Mouse (Mus musculus) midbrain, embryonic 11.5 days (tissue): Measurements from ENCODE around the gene Alk. TPM values are rescaled to one million over a fixed set of nuclear protein-coding genes. Genes with fewer than 3 reads are reported as not detected.

Source experiments
- ATAC-seq: fragments of 200-750 bp; cut with Nextera tagmentation; 2 replicates; pipeline ENCODE4 v1.8.0; 2017; ENCODE audit warnings: moderate TSS enrichment, moderate library complexity; ENCODE audit not compliant: low FRiP score
- DNase-seq: peaks from one replicate; pipeline ENCODE4 v3.0.0; 2015; ENCODE audit warnings: low spot score; ENCODE audit errors: missing footprints
- H3K27ac ChIP-seq: fragments of 300-500 bp; sonication (generic); 2 replicates; pipeline ENCODE4 v1.5.1; 2014; ENCODE audit warnings: low read depth, low read length
- H3K27me3 ChIP-seq: fragments of 300-500 bp; sonication (generic); 2 replicates; pipeline ENCODE4 v1.6.1; 2014; ENCODE audit warnings: mild to moderate bottlenecking, low read length, moderate library complexity, mixed read lengths; ENCODE audit not compliant: control insufficient read depth, insufficient read depth
- H3K36me3 ChIP-seq: fragments of 300-500 bp; sonication (generic); 2 replicates; pipeline ENCODE4 v1.6.1; 2014; ENCODE audit warnings: mild to moderate bottlenecking, low read length, moderate library complexity, mixed read lengths; ENCODE audit not compliant: control insufficient read depth, insufficient read depth
- H3K4me1 ChIP-seq: fragments of 300-500 bp; sonication (generic); 2 replicates; pipeline ENCODE4 v1.6.1; 2014; ENCODE audit warnings: low read length; ENCODE audit not compliant: control insufficient read depth, insufficient read depth
- H3K4me2 ChIP-seq: fragments of 300-500 bp; sonication (generic); 2 replicates; pipeline ENCODE4 v1.6.1; 2014; ENCODE audit warnings: mild to moderate bottlenecking, moderate library complexity
- H3K4me3 ChIP-seq: fragments of 300-500 bp; sonication (generic); 2 replicates; pipeline ENCODE4 v1.5.1; 2014; ENCODE audit warnings: low read depth, low read length
- H3K9ac ChIP-seq: fragments of 300-500 bp; sonication (generic); 2 replicates; pipeline ENCODE4 v1.6.1; 2014; ENCODE audit warnings: low read length
- H3K9me3 ChIP-seq: fragments of 300-500 bp; sonication (generic); 2 replicates; pipeline ENCODE4 v1.6.1; 2016; ENCODE audit warnings: low read length; ENCODE audit not compliant: control insufficient read depth
- WGBS: fragments of 180-500 bp; shearing (Covaris S2); extraction: QIAGEN DNeasy Blood & Tissue Kit; methylation state at CpG from one replicate; pipeline ENCODE4 v1.1.7; 2014; 5-methylcytosine and 5-hydroxymethylcytosine counted together
- polyA plus RNA-seq: library from polyadenylated mRNA; unstranded; fragments of >200 nt; fragmentation: Nextera tagmentation; extraction: Ambion mirVana; gene quantifications from 2 replicates; pipeline ENCODE4 v1.2.1, GENCODE M21; 2014

The Alk gene
- polyA plus RNA-seq, 1 experiment from 2014 or later = 0.18 TPM

DNA sequence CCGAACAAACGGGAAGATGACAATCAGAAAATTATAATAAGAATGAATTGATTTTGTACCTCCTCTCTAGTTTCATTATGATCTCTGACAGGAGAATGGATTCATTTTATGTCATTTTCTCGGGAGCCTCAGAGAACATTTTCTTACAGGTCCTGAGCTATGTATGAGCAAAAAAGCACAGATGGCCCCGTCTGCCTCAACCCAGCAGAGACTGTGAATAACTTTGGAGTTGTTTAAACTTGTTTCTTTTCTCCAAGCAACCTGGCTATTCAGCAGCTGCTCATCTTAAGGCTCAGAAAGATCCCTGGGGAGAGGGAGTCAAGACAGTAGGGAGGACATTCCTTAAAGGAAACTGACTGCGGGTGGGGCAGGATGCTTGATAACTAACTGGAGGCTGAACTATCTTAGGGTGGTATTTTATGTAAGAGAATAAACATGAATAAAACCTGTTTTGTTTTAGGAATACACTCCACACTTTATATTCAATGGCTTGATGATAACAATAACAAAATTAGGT, 126.5 kb downstream of the Alk start:
- no peak for ATAC-seq
- H3K4me2 ChIP-seq = no peak overlapping the region
- WGBS = 62% methylated on average over 5 of the region's 5 CpGs
- H3K9ac ChIP-seq = no peak overlapping the region
- H3K27me3 ChIP-seq = no peaks in the 10 kb centered on the region
- no peak overlapping the region for H3K4me3 ChIP-seq
- no peaks in the 10 kb centered on the region for H3K4me1 ChIP-seq
- H3K27ac ChIP-seq = no peak overlapping the region
- no peaks in the 10 kb centered on the region for H3K36me3 ChIP-seq
- H3K9me3 ChIP-seq = no peaks in the 10 kb centered on the region
- no peak for DNase-seq

DNA sequence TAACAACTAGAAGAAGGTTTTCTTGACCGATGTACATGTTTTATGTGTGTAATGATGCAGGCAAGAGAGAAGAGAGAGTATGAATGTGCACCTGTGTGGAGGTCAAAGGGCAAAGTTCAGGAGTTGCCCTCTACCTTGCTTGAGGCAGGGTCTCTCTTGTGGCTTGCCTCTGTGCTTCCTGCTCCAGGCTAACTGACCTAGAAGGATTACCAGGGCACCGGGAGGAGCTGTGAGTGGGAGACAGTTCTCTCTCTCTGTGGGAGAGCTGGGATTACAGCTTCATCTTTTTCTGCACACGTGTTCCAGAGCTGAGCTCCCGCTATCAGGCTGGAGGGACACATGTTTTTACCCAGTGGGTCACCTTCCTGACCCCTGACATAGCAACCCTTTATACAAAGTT, 127.5 kb downstream of the Alk start:
- Histone ChIP-seq H3K9ac (no peak overlapping the region), H3K4me1 (no peaks in the 10 kb centered on the region), H3K4me2 (no peak overlapping the region), H3K36me3 (no peaks in the 10 kb centered on the region), H3K9me3 (no peaks in the 10 kb centered on the region), H3K27me3 (no peaks in the 10 kb centered on the region), H3K4me3 (no peak overlapping the region), H3K27ac (no peak overlapping the region)
- WGBS = 39% methylated on average over 4 of the region's 4 CpGs
- DNase-seq = no peak
- no peak for ATAC-seq

GRCm38 (mm10) chr17:72474166-72474565, 130.3 kb downstream of the Alk start:
- WGBS = 67% methylated on average over 5 of the region's 5 CpGs
- Histone ChIP-seq H3K27ac (no peak overlapping the region), H3K9ac (no peak overlapping the region), H3K4me1 (no peaks in the 10 kb centered on the region), H3K27me3 (no peaks in the 10 kb centered on the region), H3K4me3 (no peak overlapping the region), H3K9me3 (no peaks in the 10 kb centered on the region), H3K36me3 (no peaks in the 10 kb centered on the region), H3K4me2 (no peak overlapping the region)
- ATAC-seq = peak; percentile 67
- no peak for DNase-seq

DNA sequence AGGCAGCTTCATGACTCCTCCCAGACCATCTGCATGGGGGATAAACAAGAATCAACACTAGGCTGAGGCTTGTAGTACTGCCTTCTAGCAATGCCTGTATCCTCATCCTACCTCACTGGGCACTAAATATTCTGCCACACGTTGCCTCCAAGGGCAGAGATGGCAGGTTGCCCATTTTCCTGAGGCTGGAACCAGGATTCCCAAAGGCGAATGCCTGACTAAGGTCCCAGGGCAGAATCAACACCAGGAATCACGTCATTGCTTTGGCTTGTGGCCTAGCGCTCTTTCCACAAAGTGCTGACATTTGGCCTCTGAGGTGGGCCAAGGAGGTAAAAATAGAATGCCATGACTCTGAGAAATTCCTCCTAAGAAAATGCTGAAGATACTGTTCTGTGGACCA, 155.9 kb downstream of the Alk start:
- no peaks in the 10 kb centered on the region for H3K4me1 ChIP-seq

DNA sequence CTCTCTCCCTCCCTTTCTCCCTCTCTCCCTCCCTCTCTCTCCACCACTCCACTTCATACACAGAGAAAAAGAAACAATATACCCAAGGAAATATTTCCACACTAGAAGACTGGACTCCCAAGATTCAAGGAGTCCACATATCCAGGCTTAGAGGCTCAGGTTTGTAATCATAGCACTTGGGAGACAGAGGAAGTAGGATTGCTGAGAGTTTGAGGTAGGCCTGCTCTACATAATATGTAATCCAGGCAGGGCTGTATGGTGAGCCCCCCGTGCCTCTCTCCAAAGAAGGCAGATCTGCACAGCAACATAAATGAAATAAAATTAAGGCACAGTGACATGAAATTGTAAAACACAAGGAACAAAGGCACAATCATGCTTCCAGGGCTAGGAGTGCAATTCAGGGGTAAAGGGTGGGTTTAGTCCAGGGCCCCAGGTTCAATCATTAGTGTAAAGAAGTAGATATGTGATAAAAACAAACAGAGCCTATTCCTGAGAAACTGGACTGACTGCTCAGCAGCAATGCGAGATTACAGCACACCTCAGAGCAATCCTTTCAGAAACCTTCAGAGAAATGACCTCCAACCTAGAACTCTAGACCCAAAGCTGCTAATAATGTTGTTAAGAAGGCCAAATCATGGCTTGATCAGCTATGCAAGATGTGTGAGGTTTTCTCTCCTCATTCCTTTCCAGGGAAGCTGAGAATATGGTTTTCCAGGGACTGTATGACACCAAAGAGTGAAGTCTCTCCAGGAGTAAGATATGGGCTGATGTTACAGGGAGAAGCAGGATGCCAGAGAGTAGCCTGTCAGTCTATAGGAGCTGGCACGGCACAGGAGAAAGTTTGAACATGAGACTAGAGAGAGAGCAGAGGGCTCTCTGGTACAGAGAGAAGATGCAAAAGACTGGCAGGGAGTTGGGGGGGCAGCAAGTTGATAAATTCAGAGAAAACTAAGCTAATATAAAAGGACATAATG, 158.9 kb downstream of the Alk start:
- H3K36me3 ChIP-seq = no peaks in the 10 kb centered on the region
- no peak overlapping the region for H3K27ac ChIP-seq
- H3K9me3 ChIP-seq = no peaks in the 10 kb centered on the region
- no peaks in the 10 kb centered on the region for H3K4me1 ChIP-seq
- H3K4me3 ChIP-seq = no peak overlapping the region
- no peaks in the 10 kb centered on the region for H3K27me3 ChIP-seq
- no peak overlapping the region for H3K4me2 ChIP-seq
- 76% methylated on average over 3 of the region's 3 CpGs for WGBS
- no peak overlapping the region for H3K9ac ChIP-seq
- ATAC-seq (no peak), DNase-seq (no peak)

More for the DNA sequence above, 155.9 kb downstream of the Alk start:
- 86% methylated on average over 4 of the region's 4 CpGs for WGBS
- Histone ChIP-seq H3K9ac (no peak overlapping the region), H3K27ac (no peak overlapping the region), H3K4me3 (no peak overlapping the region), H3K9me3 (no peaks in the 10 kb centered on the region), H3K27me3 (no peaks in the 10 kb centered on the region), H3K36me3 (no peaks in the 10 kb centered on the region), H3K4me2 (no peak overlapping the region)
- ATAC-seq = no peak
- no peak for DNase-seq

DNA sequence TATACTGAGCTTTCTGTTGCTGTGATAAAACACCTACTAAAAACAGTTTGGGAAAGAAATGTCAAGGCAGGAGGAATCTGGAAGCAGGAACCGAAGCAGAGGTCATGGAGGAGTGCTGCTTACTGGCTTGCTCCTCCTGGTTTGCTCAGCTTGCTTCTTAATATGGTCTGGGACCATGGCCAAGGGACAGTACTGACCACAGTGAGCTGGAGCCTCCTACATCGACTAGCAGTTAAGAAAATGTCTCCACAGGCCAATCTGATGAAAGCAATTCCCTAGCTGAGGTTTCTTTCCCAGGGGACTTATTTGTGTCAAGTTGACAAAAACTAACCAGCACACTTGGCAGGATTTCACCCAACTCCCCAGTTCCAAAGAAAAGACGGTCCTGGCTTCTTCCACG, 187.0 kb downstream of the Alk start:
- DNase-seq (no peak), ATAC-seq (no peak)
- no peak overlapping the region for H3K9ac ChIP-seq
- no peaks in the 10 kb centered on the region for H3K27me3 ChIP-seq
- no peaks in the 10 kb centered on the region for H3K4me1 ChIP-seq
- H3K36me3 ChIP-seq = no peaks in the 10 kb centered on the region
- no peak overlapping the region for H3K4me3 ChIP-seq
- 89% methylated on average over 4 of the region's 4 CpGs for WGBS
- H3K4me2 ChIP-seq = no peak overlapping the region
- H3K27ac ChIP-seq = no peak overlapping the region
- H3K9me3 ChIP-seq = no peaks in the 10 kb centered on the region

DNA sequence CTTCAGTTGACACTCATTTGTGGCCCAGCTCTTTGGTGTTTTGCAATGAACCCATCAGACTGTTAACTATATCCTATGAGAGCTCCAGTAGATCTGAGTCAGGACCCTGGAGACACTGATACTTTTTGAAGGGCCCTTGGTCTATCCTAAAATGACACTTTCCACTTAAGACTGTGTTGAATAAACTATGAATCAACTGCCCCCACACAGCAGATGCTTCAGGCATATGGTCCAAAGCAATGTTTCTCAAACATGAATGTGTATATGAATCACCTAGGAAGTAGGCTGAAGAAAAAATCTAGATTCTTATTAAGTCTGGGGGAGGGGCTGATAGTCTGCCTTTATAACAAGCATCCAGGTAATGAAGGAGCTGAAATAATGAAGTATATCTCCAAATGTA, 189.8 kb downstream of the Alk start:
- H3K9ac ChIP-seq = no peak overlapping the region
- H3K4me2 ChIP-seq = no peak overlapping the region
- ATAC-seq = no peak
- no peaks in the 10 kb centered on the region for H3K36me3 ChIP-seq
- no peaks in the 10 kb centered on the region for H3K4me1 ChIP-seq
- no peak overlapping the region for H3K27ac ChIP-seq
- H3K27me3 ChIP-seq = no peaks in the 10 kb centered on the region
- DNase-seq = no peak
- no peak overlapping the region for H3K4me3 ChIP-seq
- H3K9me3 ChIP-seq = no peaks in the 10 kb centered on the region

GRCm38 (mm10) chr17:72404813-72405212, 199.6 kb downstream of the Alk start:
- no peak for DNase-seq
- no peak for ATAC-seq
- 78% methylated on average over 2 of the region's 2 CpGs for WGBS

DNA sequence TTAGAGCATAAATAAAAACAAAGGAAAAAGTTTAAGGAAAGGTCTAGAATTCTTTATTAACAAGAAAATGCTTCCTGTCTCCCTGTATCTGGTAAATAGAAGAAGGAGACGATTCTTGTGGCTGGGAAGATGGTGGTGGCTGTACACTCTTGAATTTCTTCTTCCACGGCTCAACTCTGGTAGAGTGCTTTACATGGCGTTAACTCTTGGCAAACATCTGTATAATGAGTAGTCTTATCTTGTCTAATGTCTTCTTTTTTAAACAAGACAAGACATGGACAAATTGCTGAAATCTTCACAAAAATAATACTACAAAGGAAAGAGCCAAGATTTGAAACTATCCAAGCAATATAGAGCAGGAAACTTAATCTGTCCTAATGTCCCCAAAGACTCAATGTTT, 202.6 kb downstream of the Alk start:
- Histone ChIP-seq H3K36me3 (no peaks in the 10 kb centered on the region), H3K9ac (no peak overlapping the region), H3K9me3 (no peaks in the 10 kb centered on the region), H3K27ac (no peak overlapping the region), H3K4me1 (no peaks in the 10 kb centered on the region), H3K27me3 (no peaks in the 10 kb centered on the region), H3K4me2 (no peak overlapping the region), H3K4me3 (no peak overlapping the region)
- ATAC-seq (no peak), DNase-seq (no peak)
- 85% methylated on average over 3 of the region's 3 CpGs for WGBS

More at GRCm38 (mm10) chr17:72404813-72405212, 199.6 kb downstream of the Alk start:
- Histone ChIP-seq H3K27me3 (no peaks in the 10 kb centered on the region), H3K9me3 (no peaks in the 10 kb centered on the region), H3K4me3 (no peak overlapping the region), H3K27ac (no peak overlapping the region), H3K4me1 (no peaks in the 10 kb centered on the region), H3K4me2 (no peak overlapping the region), H3K36me3 (no peaks in the 10 kb centered on the region), H3K9ac (no peak overlapping the region)
